Mouse (Mus musculus) cortical plate, adult 2 months (tissue): ENCODE data around the gene Aasdh.

Experiments
- CTCF ChIP-seq: fragments of 200-500 bp; IDR thresholded peaks from 2 replicates; pipeline ENCODE4 v1.5.1; 2011; ENCODE audit warnings: mild to moderate bottlenecking, control low read depth, low read length; ENCODE audit not compliant: insufficient read depth; ENCODE audit errors: extremely low read depth
- POLR2A ChIP-seq: fragments of 200-500 bp; IDR thresholded peaks from 2 replicates; pipeline ENCODE4 v1.6.1; 2011; ENCODE audit warnings: mild to moderate bottlenecking, low read length, control low read depth; ENCODE audit not compliant: insufficient read depth; ENCODE audit errors: extremely low read depth

GRCm38 (mm10) chr5:76869553-76869952 lies 35.8 kb downstream of the Aasdh start:
- TF ChIP-seq POLR2A (no peak), CTCF (no peak)
